Mouse (Mus musculus) CH12.LX (cell line): ENCODE data around the gene Sh2d6. TPM values are rescaled to one million over a fixed set of nuclear protein-coding genes. Genes with fewer than 3 reads are reported as not detected.

Source experiments
- DNase-seq: peaks from one replicate; pipeline ENCODE4 v3.0.0-alpha.2; 2013; ENCODE audit errors: extremely low read depth
- H3K27ac ChIP-seq: 2 replicates; pipeline ENCODE4 v1.5.1; 2012; ENCODE audit warnings: low read depth, mild to moderate bottlenecking, control low read depth, moderate library complexity; ENCODE audit not compliant: insufficient read depth
- H3K27me3 ChIP-seq: replicated peaks from 2 replicates; pipeline ENCODE3; 2012; ENCODE audit warnings: inconsistent platforms
- H3K36me3 ChIP-seq, 2 experiments: replicated peaks in 1 of 2; 2 replicates each; pipeline versions ENCODE3 to v1.6.1; 2012; ENCODE audit warnings: inconsistent platforms in 1 of 2, low read length in 1 of 2, mild to moderate bottlenecking in 1 of 2, mixed read lengths in 1 of 2, moderate library complexity in 1 of 2; ENCODE audit not compliant: control insufficient read depth in 1 of 2, insufficient read depth in 1 of 2
- H3K4me1 ChIP-seq, 2 experiments: 2 replicates each; pipeline ENCODE4 v1.6.1; 2012; ENCODE audit warnings: inconsistent platforms in 1 of 2, moderate library complexity in 1 of 2; ENCODE audit not compliant: insufficient read depth in 2 of 2, control insufficient read depth in 1 of 2
- H3K4me2 ChIP-seq: 2 replicates; pipeline ENCODE4 v1.6.1; 2012; ENCODE audit warnings: low read depth, mild to moderate bottlenecking, control low read depth; ENCODE audit not compliant: poor library complexity, insufficient read depth, severe bottlenecking
- H3K4me3 ChIP-seq, 3 experiments: fragments of 150-350 bp in 1 of 3; sonication (generic) in 1 of 3; replicated peaks in 1 of 3; 2 replicates each; pipeline versions ENCODE3 to v1.5.1; 2011 to 2012; ENCODE audit warnings: low read depth in 2 of 3, low read length in 2 of 3, mild to moderate bottlenecking in 2 of 3, moderate library complexity in 2 of 3, control low read depth in 1 of 3, improper control_type of control experiment in 1 of 3, inconsistent platforms in 1 of 3, mixed read lengths in 1 of 3; ENCODE audit not compliant: poor library complexity in 1 of 3
- H3K79me2 ChIP-seq: replicated peaks from 2 replicates; pipeline ENCODE4 v1.6.1; 2012; ENCODE audit warnings: mild to moderate bottlenecking, moderate library complexity; ENCODE audit not compliant: control insufficient read depth, poor library complexity, insufficient read depth, severe bottlenecking; ENCODE audit errors: extremely low read depth
- H3K9ac ChIP-seq: 2 replicates; pipeline ENCODE4 v1.6.1; 2012; ENCODE audit warnings: low read depth, mild to moderate bottlenecking, control low read depth, moderate library complexity; ENCODE audit not compliant: insufficient read depth
- H3K9me3 ChIP-seq: replicated peaks from 2 replicates; pipeline ENCODE3; 2012; ENCODE audit warnings: low read length, inconsistent platforms, mixed read lengths
- BHLHE40 ChIP-seq: IDR thresholded peaks from 2 replicates; pipeline ENCODE4 v1.6.1; 2011; ENCODE audit warnings: mild to moderate bottlenecking, low read depth, low read length, improper control_type of control experiment
- CTCF ChIP-seq, 2 experiments: IDR thresholded peaks in 1 of 2; conservative IDR thresholded peaks in 1 of 2; 2 replicates each; pipeline ENCODE4 v1.5.1; 2011 to 2012; ENCODE audit warnings: low read depth in 2 of 2, low read length in 2 of 2, improper control_type of control experiment in 1 of 2, inconsistent platforms in 1 of 2, mild to moderate bottlenecking in 1 of 2, moderate library complexity in 1 of 2
- ELF1 ChIP-seq: IDR thresholded peaks from 2 replicates; pipeline ENCODE4 v1.6.1; 2014; ENCODE audit warnings: low read depth, mild to moderate bottlenecking, inconsistent platforms, low read length, improper control_type of control experiment
- GABPA ChIP-seq: IDR thresholded peaks from 2 replicates; pipeline ENCODE4 v1.6.1; 2012; ENCODE audit warnings: low read depth, low read length, improper control_type of control experiment, inconsistent platforms; ENCODE audit not compliant: insufficient replicate concordance
- JUND ChIP-seq: conservative IDR thresholded peaks from 2 replicates; pipeline ENCODE4 v1.6.1; 2011; ENCODE audit warnings: low read depth, low read length, improper control_type of control experiment
- KAT2A ChIP-seq: IDR thresholded peaks from 2 replicates; pipeline ENCODE4 v1.6.1; 2012; ENCODE audit warnings: low read length, improper control_type of control experiment, inconsistent platforms; ENCODE audit not compliant: insufficient replicate concordance
- MAFK ChIP-seq: IDR thresholded peaks from 2 replicates; pipeline ENCODE4 v1.6.1; 2011; ENCODE audit warnings: low read length, improper control_type of control experiment; ENCODE audit not compliant: insufficient replicate concordance
- MAX ChIP-seq: IDR thresholded peaks from 2 replicates; pipeline ENCODE4 v1.6.1; 2011; ENCODE audit warnings: low read length, improper control_type of control experiment
- MEF2A ChIP-seq: IDR thresholded peaks from 2 replicates; pipeline ENCODE4 v1.6.1; 2014; ENCODE audit warnings: low read depth, mild to moderate bottlenecking, inconsistent platforms, low read length, improper control_type of control experiment, borderline replicate concordance
- MYC ChIP-seq: IDR thresholded peaks from 2 replicates; pipeline ENCODE4 v1.6.1; 2011; ENCODE audit warnings: low read depth, mild to moderate bottlenecking, improper control_type of control experiment, low read length
- NELFE ChIP-seq: IDR thresholded peaks from 2 replicates; pipeline ENCODE4 v1.6.1; 2011; ENCODE audit warnings: low read depth, low read length, improper control_type of control experiment
- NRF1 ChIP-seq: IDR thresholded peaks from 2 replicates; pipeline ENCODE4 v1.6.1; 2014; ENCODE audit warnings: low read depth, mild to moderate bottlenecking, inconsistent platforms, low read length, improper control_type of control experiment, moderate library complexity
- PAX5 ChIP-seq: IDR thresholded peaks from 2 replicates; pipeline ENCODE4 v1.6.1; 2012; ENCODE audit warnings: low read length, inconsistent platforms, mixed read lengths
- POLR2A ChIP-seq: IDR thresholded peaks from 2 replicates; pipeline ENCODE4 v1.6.1; 2011; ENCODE audit warnings: low read depth, mild to moderate bottlenecking, improper control_type of control experiment, low read length
- RAD21 ChIP-seq: IDR thresholded peaks from 2 replicates; pipeline ENCODE4 v1.6.1; 2011; ENCODE audit warnings: low read depth, mild to moderate bottlenecking, low read length, improper control_type of control experiment, moderate library complexity
- RCOR1 ChIP-seq: conservative IDR thresholded peaks from 2 replicates; pipeline ENCODE4 v1.6.1; 2012; ENCODE audit warnings: low read depth, mild to moderate bottlenecking, inconsistent platforms, low read length, improper control_type of control experiment
- SIN3A ChIP-seq: IDR thresholded peaks from 2 replicates; pipeline ENCODE4 v1.6.1; 2012; ENCODE audit warnings: low read length, improper control_type of control experiment, inconsistent platforms
- SMC3 ChIP-seq: IDR thresholded peaks from 2 replicates; pipeline ENCODE4 v1.6.1; 2011; ENCODE audit warnings: low read depth, low read length, improper control_type of control experiment
- TBP ChIP-seq: conservative IDR thresholded peaks from 2 replicates; pipeline ENCODE4 v1.6.1; 2011; ENCODE audit warnings: low read depth, low read length, improper control_type of control experiment
- USF1 ChIP-seq: IDR thresholded peaks from 2 replicates; pipeline ENCODE4 v1.6.1; 2014; ENCODE audit warnings: low read depth, mild to moderate bottlenecking, inconsistent platforms, low read length, improper control_type of control experiment
- USF2 ChIP-seq: conservative IDR thresholded peaks from 2 replicates; pipeline ENCODE4 v1.6.1; 2011; ENCODE audit warnings: low read depth, low read length, improper control_type of control experiment
- ZC3H11A ChIP-seq: IDR thresholded peaks from 2 replicates; pipeline ENCODE4 v1.6.1; 2012; ENCODE audit warnings: low read depth, mild to moderate bottlenecking, inconsistent platforms, low read length, improper control_type of control experiment
- ZKSCAN1 ChIP-seq: IDR thresholded peaks from 2 replicates; pipeline ENCODE4 v1.6.1; 2012; ENCODE audit warnings: low read depth, inconsistent platforms, low read length, improper control_type of control experiment, borderline replicate concordance
- ZMIZ1 ChIP-seq: IDR thresholded peaks from 2 replicates; pipeline ENCODE4 v1.6.1; 2012; ENCODE audit warnings: low read depth, mild to moderate bottlenecking, inconsistent platforms, low read length, improper control_type of control experiment
- ZNF384 ChIP-seq: IDR thresholded peaks from 2 replicates; pipeline ENCODE4 v1.6.1; 2012; ENCODE audit warnings: low read depth, low read length, improper control_type of control experiment, inconsistent platforms
- dilution Hi-C: fragments of 300-500 bp; cut with MboI; formaldehyde crosslinking; loops from 2 replicates; pipeline ENCODE4 v1.14.3; 2020; ENCODE audit warnings: low sequenced_read_pairs; ENCODE audit not compliant: extremely low pct_unique_long_range_greater_than_20kb, extremely low pct_ligation_motif_present
- in situ Hi-C: fragments of 300-500 bp; cut with MboI; formaldehyde crosslinking; loops from 3 replicates; pipeline ENCODE4 v1.14.3; 2019; ENCODE audit warnings: low sequenced_read_pairs, low pct_ligation_motif_present, low pct_unique_long_range_greater_than_20kb, mixed read lengths
- polyA plus RNA-seq: library from polyadenylated mRNA; unstranded; fragments of >175 nt; gene quantifications from 2 replicates; pipeline ENCODE4 v1.2.1, GENCODE M21; 2012; ENCODE audit warnings: low read depth; ENCODE audit not compliant: insufficient read length
- total RNA-seq, 2 experiments: library from RNA; depleted of rRNA; stranded (reverse); fragments of 300-350 nt in 1 of 2; fragments of >200 nt in 1 of 2; gene quantifications; 2 replicates each; pipeline ENCODE4 v1.2.3; 2012 to 2014

The Sh2d6 gene
- total and polyA plus RNA-seq, 3 experiments, result 0.78 to 4.9 (median 1.7) TPM

DNA sequence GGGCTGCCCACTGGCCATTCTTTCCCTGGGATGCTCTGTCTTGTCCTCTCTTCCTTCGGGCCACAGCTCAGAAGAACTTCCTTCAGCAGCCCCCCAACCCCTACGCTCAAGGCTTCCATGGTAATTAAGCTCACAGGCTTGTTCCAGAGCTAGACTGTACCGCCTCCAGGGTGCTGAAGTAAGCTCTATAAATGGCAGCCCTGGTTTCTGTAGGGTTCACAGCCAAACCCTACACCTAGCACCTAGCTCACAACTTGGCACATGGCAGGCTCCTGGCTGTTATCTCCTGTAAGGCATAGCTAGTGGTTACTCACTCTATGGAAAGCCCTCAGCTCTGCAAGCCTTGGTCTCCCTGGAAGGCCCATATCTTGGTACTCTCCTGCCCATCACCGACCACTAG lies 11.1 kb upstream of the Sh2d6 start:
- peaks cover 12 to 41% of the 10 kb centered on the region in 2 experiments for H3K4me1 ChIP-seq
- no peak overlapping the region for H3K4me3 ChIP-seq
- no peak overlapping the region for H3K4me2 ChIP-seq
- no peaks in the 10 kb centered on the region for H3K79me2 ChIP-seq
- no peaks in the 10 kb centered on the region for H3K36me3 ChIP-seq
- no peak for DNase-seq
- H3K27me3 ChIP-seq, result no peaks in the 10 kb centered on the region
- peaks cover 3% of the 10 kb centered on the region for H3K9me3 ChIP-seq
- TF ChIP-seq CTCF (conservative IDR thresholded peaks at IDR 0.05 in 1 of 2, IDR thresholded peaks at IDR 0.05 in 1 of 2; ENCODE audit: low read depth in 2 of 2, low read length in 2 of 2) (no peak), ZNF384 (no peak), MYC (no peak), PAX5 (no peak), GABPA (no peak), RCOR1 (no peak), MAFK (no peak), SIN3A (no peak), ZC3H11A (no peak), MAX (no peak), ZMIZ1 (no peak), TBP (no peak), ZKSCAN1 (no peak), JUND (no peak), POLR2A (no peak), USF1 (no peak), NRF1 (no peak), KAT2A (no peak), MEF2A (no peak)
- dilution Hi-C loops, result no loop called here
- in situ Hi-C loops, result no loop called here
- no peak overlapping the region for H3K9ac ChIP-seq
- no peak overlapping the region for H3K27ac ChIP-seq

DNA sequence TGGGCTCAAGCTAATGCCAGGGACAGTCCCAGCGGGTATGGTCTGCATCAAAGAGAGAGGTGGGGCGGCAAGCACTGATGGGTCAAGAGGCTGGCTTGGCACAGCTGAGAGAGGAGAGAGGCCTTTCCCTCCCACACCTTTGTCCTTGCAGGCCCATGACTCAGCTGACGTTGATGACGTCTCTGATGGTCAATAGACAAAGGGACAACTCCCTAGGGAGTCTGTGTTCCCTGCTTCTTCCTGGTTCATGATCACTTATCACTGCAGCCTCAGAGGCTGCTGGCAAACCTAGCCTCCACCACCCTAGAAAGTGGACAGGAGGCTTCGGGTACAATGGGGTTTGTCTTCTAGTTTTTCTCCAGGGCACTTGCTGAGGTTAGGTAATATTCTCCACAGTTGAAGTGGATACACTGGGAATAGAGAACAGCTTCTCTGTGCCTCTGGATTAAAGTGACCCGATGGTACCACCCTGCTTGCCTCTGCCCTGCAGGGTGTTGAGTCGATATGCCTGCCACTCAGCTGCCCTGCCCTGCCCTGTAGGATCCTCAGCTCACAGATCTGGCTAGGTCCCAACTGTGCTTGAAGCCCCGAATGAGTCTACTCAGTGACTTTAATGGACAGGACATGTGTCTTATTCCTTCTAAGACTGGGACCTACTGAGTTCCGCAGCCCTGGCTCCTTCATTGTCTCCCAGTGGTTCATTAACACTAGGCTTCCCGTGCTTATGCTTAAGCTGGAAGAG lies 7.1 kb upstream of the Sh2d6 start:
- dilution Hi-C loops, result no loop called here

More for the DNA sequence above, 7.1 kb upstream of the Sh2d6 start:
- peaks cover 3% of the 10 kb centered on the region for H3K9me3 ChIP-seq
- TF ChIP-seq MYC, result no peak
- no peak for TF ChIP-seq GABPA
- no peak for TF ChIP-seq USF2
- no peak for TF ChIP-seq MAFK
- no peak for TF ChIP-seq BHLHE40
- TF ChIP-seq RAD21, result no peak
- TF ChIP-seq ELF1, result no peak
- no peak for TF ChIP-seq SMC3
- no peak for TF ChIP-seq NELFE
- TF ChIP-seq ZMIZ1, result no peak
- H3K4me1 ChIP-seq, result peaks cover 8 to 29% of the 10 kb centered on the region in 2 experiments
- in situ Hi-C loops, result no loop called here
- no peaks in the 10 kb centered on the region for H3K36me3 ChIP-seq
- no peak overlapping the region for H3K4me2 ChIP-seq
- H3K4me3 ChIP-seq, result no peak overlapping the region
- DNase-seq, result no peak
- H3K9ac ChIP-seq, result no peak overlapping the region
- no peaks in the 10 kb centered on the region for H3K79me2 ChIP-seq
- no peak overlapping the region for H3K27ac ChIP-seq
- no peaks in the 10 kb centered on the region for H3K27me3 ChIP-seq
